Mouse (Mus musculus) granulocyte monocyte progenitor cell, adult 5-6 weeks (primary cell): ENCODE measurements around the gene Adk. TPM values are rescaled to one million over a fixed set of nuclear protein-coding genes. Genes with fewer than 3 reads are reported as not detected.
"Not testable (repeated sequence)": the region's sequence is repeated elsewhere in the genome, so short reads cannot be mapped to it uniquely, and the experiment has no call there.

ENCODE experiments used
- ATAC-seq: replicated peaks from 2 replicates; pipeline ENCODE4 v1.8.0; 2016; ENCODE audit warnings: mild to moderate bottlenecking, moderate TSS enrichment, inconsistent platforms; ENCODE audit not compliant: poor library complexity, severe bottlenecking
- total RNA-seq, 2 experiments: library from RNA; stranded (forward) in 1 of 2; stranded (reverse) in 1 of 2; fragments of 200-712, 200-1000 nt in 1 of 2; fragments of >200 nt in 1 of 2; fragmentation: Nextera tagmentation in 1 of 2; gene quantifications; 2 replicates each; pipeline ENCODE4 v1.2.3; 2014 to 2017

Gene Adk
- total RNA-seq, 2 experiments from 2014 or later, result 73.1 to 96.7 TPM

- ATAC-seq, result no peak
Observed at GRCm38 (mm10) chr14:21459163-21459562, 406.8 kb downstream of the Adk start.

- no peak for ATAC-seq
Observed at GRCm38 (mm10) chr14:21462398-21462797, 410.0 kb downstream of the Adk start.

- ATAC-seq, result no peak
Observed at GRCm38 (mm10) chr14:21463117-21463712, 410.8 kb downstream of the Adk start.

GRCm38 (mm10) chr14:21470386-21470785 is 418.0 kb downstream of the Adk start:
- ATAC-seq, result no peak

GRCm38 (mm10) chr14:21471975-21472374 is 419.6 kb downstream of the Adk start:
- ATAC-seq, result no peak

- ATAC-seq, result not testable (repeated sequence)
Observed at GRCm38 (mm10) chr14:21474593-21475132, 422.3 kb downstream of the Adk start.

DNA sequence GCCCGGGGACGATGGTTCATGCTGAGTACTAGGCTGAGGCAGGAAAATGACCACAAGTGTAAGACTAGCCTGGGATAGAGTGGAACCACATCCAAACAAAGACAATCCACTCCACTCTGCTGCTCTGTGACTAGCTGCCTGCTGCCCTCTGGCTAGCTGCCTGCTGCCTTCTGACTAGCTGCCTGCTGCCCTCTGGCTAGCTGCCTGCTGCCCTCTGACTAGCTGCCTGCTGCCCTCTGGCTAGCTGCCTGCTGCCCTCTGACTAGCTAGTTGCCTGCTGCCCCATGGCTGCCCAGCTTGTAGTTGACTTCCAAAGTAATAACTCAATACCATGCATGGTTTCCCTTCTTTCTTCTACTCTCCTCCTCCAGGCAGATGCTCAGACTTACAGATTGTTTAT is 424.8 kb downstream of the Adk start:
- ATAC-seq, result no peak

DNA sequence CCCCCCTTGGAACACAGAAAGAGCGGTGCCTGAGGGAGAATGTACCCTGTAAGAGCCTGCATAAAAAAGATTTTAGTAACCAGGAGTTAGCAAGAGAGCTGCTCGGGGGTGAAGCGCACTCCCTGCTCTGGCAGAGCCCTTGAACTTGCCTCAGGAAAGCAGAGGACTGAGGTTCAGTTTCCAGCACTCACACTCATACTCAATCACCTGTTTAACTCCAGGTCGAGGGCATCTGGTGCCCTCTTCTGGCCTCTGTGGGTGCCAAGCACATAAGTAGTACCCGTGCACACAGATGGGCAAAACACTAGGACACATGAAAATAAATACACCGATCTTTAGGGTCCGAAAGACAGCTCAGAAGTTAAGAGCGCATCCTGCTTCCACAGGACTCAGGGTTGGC is 427.2 kb downstream of the Adk start:
- no peak for ATAC-seq

GRCm38 (mm10) chr14:21480191-21480590 is 427.8 kb downstream of the Adk start:
- ATAC-seq, result no peak

- ATAC-seq, result no peak
Observed at GRCm38 (mm10) chr14:21481231-21481630, 428.9 kb downstream of the Adk start, which contains the start of gene Kat6b. Kat6b (plus strand) TSS chr14:21481434.

DNA sequence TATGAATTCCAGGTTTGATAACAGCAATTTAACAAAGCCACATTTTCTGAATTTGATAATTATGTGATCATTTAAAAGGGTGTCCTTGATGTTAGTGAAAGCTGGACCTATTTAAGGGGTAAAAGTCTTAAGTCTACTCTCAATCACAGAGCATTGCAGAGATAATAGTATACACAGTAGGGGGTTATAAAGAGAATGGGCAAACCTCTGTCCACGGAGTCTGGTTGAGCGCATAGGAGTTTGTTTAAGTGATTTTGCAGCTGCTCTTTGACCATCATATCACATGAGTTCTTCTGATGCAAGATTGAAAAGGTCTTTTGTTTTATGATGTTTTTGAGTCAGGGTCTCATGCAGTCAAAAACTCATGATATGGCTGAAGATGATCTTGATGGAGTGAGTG is 431.8 kb downstream of the Adk start:
- ATAC-seq, result no peak

DNA sequence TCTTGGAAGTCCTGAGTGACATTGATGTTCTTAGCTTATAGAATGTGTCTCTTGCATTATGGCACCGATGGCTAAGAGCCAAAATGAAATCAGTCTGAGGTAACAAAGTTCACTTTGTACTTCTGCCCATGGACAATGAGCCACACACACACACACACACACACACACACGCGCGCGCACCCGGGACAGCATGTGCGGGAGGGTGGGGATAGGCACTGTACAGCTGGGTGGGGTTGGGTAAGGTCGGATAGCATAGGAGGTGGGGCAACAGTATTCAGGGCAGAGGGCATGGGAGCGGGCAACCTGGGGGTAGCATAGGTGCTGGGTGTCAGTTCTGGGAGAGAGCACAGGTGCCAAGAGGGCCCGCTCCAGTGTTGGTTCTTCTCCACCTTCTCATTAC is 432.3 kb downstream of the Adk start:
- ATAC-seq, result no peak

DNA sequence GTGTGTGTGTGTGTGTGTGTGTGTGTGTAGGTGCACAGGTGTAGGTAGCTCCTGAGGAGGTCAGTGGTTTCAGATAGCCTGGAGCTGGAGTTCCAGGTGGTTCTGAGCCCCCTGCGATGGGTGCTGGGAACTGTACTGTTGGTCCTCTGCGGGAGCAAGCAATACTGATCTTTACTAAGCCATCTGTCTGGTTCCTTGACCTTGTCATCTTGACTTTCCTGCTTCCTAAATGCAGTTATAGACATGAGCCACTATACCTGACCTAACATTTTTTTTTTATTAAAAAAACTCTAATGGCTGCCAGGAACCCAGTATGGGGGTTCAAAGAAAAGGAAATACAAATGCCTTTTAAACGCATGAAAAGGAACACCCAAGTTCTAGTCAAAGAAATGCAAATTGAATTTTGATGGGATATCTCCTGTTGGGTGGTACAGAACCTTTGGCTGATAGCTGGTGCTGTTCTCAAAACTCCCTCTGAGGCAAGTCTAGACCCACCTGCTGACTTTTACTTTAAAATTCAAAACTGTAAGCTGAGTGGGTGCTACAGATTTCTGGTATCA is 433.7 kb downstream of the Adk start:
- no peak for ATAC-seq

- ATAC-seq, result not testable (repeated sequence)
Observed at GRCm38 (mm10) chr14:21487135-21487534, 434.8 kb downstream of the Adk start.

DNA sequence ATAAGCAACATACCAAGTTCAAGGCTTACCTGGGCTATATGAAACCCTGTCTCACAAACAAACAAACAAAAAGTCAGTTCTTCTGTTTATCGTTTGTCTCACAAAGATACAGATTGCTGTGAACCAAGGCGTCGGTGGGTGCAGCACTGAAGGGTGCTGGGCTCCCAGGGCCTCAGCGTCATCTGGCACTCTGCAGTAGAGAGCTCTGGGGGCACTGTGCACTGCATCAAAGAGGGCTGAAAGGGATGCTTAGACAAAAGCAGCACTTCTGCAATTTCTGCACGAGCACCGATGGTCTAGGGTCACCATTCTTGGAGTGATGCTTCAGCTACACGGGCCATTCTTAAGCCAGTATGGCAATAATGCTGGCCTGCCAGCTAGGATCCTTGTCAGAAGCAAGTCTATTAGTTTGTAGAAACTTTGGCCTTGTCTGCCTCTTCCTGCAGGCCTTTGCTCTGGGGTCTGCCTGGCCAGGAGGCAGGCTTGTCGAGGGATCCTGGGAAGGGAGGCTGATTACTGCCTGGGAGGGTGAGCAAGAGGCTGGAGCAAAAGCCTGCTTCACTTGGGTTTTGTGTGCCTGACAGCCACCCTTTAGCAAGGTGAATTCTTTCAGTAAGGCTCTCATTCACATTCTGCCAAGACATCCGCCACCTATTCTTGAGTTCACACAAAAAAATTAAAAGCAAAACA is 436.2 kb downstream of the Adk start:
- not testable (repeated sequence) for ATAC-seq

DNA sequence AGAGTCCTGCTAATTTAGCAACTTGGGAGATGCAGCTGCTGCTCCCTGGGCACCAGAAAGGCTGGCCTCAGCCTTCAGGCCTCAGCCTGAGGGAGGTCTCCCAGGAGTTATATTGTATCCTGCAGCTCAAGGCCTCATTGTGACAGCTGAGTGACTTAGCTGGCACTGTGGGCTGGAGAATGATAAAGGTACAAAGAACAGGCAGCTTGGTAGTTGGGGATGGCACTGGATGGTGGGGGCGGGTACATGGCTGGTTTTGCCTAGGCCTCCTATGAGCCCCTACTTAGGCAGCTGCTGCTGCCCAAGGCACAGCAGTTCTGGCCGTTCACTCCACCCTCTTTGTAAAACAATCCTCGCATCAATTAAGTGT is 436.7 kb downstream of the Adk start:
- ATAC-seq, result no peak

GRCm38 (mm10) chr14:21490141-21490540 is 437.8 kb downstream of the Adk start:
- no peak for ATAC-seq

Other genes with a start within 250 kb of the Adk start
- gene Plau, start 215.9 kb upstream of the Adk start, total RNA-seq (2014; fragmentation: Nextera tagmentation), result 2.9 and 4.2 TPM in 2 replicates
- gene Plau, start 215.9 kb upstream of the Adk start, total RNA-seq (2017), result 7.5 and 9.1 TPM in 2 replicates
- 29.0 and 29.8 TPM in 2 replicates for gene Vcl, start 123.2 kb upstream of the Adk start, total RNA-seq (2014; fragmentation: Nextera tagmentation)
- 25.2 and 25.4 TPM in 2 replicates for gene Vcl, start 123.2 kb upstream of the Adk start, total RNA-seq (2017)
- gene Ap3m1, start 66 bp upstream of the Adk start, total RNA-seq (2014; fragmentation: Nextera tagmentation), result 54.1 and 71.7 TPM in 2 replicates
- 66.0 and 83.4 TPM in 2 replicates for gene Ap3m1, start 66 bp upstream of the Adk start, total RNA-seq (2017)